Mouse (Mus musculus) heart, postnatal 0 days (tissue): ENCODE data around the gene Tnxb.

Experiments used
- CTCF ChIP-seq: IDR thresholded peaks from 2 replicates; pipeline ENCODE4 v1.5.1; 2016; ENCODE audit warnings: antibody characterized with exemption, control low read depth, low read depth
- EP300 ChIP-seq: IDR thresholded peaks from 2 replicates; pipeline ENCODE4 v1.6.1; 2016; ENCODE audit warnings: antibody characterized with exemption, low read depth

DNA sequence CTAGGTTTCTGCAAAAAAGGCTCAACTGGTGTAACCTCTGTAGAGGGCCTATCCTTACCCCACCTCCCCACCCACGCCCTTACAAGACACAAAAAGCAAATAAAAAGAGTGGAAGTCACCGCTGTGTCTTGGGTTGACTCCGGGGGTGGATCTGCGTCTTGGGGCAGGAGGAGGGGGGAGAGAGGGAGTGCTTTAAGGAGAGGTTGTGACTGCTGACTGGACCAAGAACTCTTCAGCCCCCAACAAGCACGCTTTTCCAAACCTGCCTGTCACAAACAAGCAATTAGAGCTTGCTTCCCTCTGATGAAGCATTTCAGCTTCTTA lies 41.7 kb upstream of the Tnxb start:
- TF ChIP-seq CTCF, result no peak
- no peak for TF ChIP-seq EP300
